Mouse (Mus musculus) cortical plate, adult 2 months (tissue): ENCODE data around the gene Rnasek.

ENCODE experiments used
- CTCF ChIP-seq: fragments of 200-500 bp; IDR thresholded peaks from 2 replicates; pipeline ENCODE4 v1.5.1; 2011; ENCODE audit warnings: mild to moderate bottlenecking, control low read depth, low read length; ENCODE audit not compliant: insufficient read depth; ENCODE audit errors: extremely low read depth
- POLR2A ChIP-seq: fragments of 200-500 bp; IDR thresholded peaks from 2 replicates; pipeline ENCODE4 v1.6.1; 2011; ENCODE audit warnings: mild to moderate bottlenecking, low read length, control low read depth; ENCODE audit not compliant: insufficient read depth; ENCODE audit errors: extremely low read depth

- TF ChIP-seq CTCF: no peak
- no peak for TF ChIP-seq POLR2A
Observed at GRCm38 (mm10) chr11:70191188-70191587, 48.5 kb downstream of the Rnasek start.
